Mouse (Mus musculus) hindbrain, embryonic 15.5 days (tissue): ENCODE data around the gene Dll4. TPM values are rescaled to one million over a fixed set of nuclear protein-coding genes. Genes with fewer than 3 reads are reported as not detected.

Experiments used
- ATAC-seq: fragments of 200-750 bp; cut with Nextera tagmentation; 2 replicates; pipeline ENCODE4 v1.8.0; 2017; ENCODE audit warnings: low read depth, moderate number of reproducible peaks, moderate TSS enrichment; ENCODE audit not compliant: low FRiP score
- H3K27ac ChIP-seq: fragments of 300-500 bp; sonication (generic); replicated peaks from 2 replicates; pipeline ENCODE4 v1.5.1; 2015; ENCODE audit warnings: mild to moderate bottlenecking, inconsistent platforms
- H3K27me3 ChIP-seq: fragments of 300-500 bp; sonication (generic); 2 replicates; pipeline ENCODE4 v1.6.1; 2015; ENCODE audit warnings: control low read depth, inconsistent platforms
- H3K36me3 ChIP-seq: fragments of 300-500 bp; sonication (generic); 2 replicates; pipeline ENCODE4 v1.6.1; 2015; ENCODE audit warnings: control low read depth, inconsistent platforms
- H3K4me1 ChIP-seq: fragments of 300-500 bp; sonication (generic); replicated peaks from 2 replicates; pipeline ENCODE4 v1.6.1; 2015; ENCODE audit warnings: control low read depth, inconsistent platforms
- H3K4me2 ChIP-seq: fragments of 300-500 bp; sonication (generic); 2 replicates; pipeline ENCODE4 v1.6.1; 2015; ENCODE audit warnings: moderate library complexity, mild to moderate bottlenecking, inconsistent platforms
- H3K4me3 ChIP-seq: fragments of 300-500 bp; sonication (generic); 2 replicates; pipeline ENCODE4 v1.5.1; 2015; ENCODE audit warnings: mild to moderate bottlenecking, inconsistent platforms
- H3K9ac ChIP-seq: fragments of 300-500 bp; sonication (generic); 2 replicates; pipeline ENCODE4 v1.6.1; 2015; ENCODE audit warnings: inconsistent platforms
- H3K9me3 ChIP-seq: fragments of 300-500 bp; sonication (generic); 2 replicates; pipeline ENCODE4 v1.6.1; 2016; ENCODE audit warnings: control low read depth, inconsistent platforms
- WGBS: fragments of 180-500 bp; shearing (Covaris S2); methylation state at CpG from one replicate; pipeline ENCODE4 v1.1.7; 2015; 5-methylcytosine and 5-hydroxymethylcytosine counted together
- polyA plus RNA-seq: library from polyadenylated mRNA; unstranded; fragments of >200 nt; fragmentation: Nextera tagmentation; extraction: Ambion mirVana; gene quantifications from 2 replicates; pipeline ENCODE4 v1.2.1, GENCODE M21; 2015

Dll4 gene
- polyA plus RNA-seq, result 5.0 and 5.1 TPM in 2 replicates

- H3K4me1 ChIP-seq, result peaks cover 75% of the 10 kb centered on the region
- no peak within 1 kb of the TSS; the same call in 1 of the 2 replicates for H3K27ac ChIP-seq
- ATAC-seq, result no peak; the same call in 1 of the 2 replicates
Observed at GRCm38 (mm10) chr2:119325568-119326143, at the start of gene Dll4. Gene Dll4, plus strand, starts transcription at chr2:119325784.

DNA sequence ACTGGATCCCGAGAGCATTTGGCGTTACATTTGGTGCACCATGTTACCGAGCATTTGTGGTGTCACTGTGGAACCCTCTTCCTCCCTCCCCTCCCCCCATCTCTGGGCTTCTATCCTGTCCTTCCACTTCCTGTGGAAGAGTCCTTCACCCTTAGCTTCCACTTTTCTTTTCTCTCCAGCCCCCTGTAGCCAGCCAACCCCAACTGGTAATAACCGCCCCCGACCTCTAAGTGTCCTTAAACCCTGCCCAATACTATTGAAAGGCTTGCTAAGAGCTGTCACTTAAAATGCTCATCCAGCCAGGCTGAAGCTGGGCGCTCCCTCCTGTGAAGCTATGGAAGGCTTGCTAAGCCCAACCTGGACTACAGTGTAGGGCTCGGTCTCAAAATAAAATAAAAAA lies 48.7 kb upstream of the Dll4 start:
- Histone ChIP-seq H3K9ac (no peak overlapping the region), H3K27ac (no peak overlapping the region), H3K4me2 (no peak overlapping the region), H3K9me3 (no peaks in the 10 kb centered on the region), H3K4me3 (no peak overlapping the region), H3K4me1 (no peaks in the 10 kb centered on the region), H3K27me3 (no peaks in the 10 kb centered on the region), H3K36me3 (no peaks in the 10 kb centered on the region)
- no peak for ATAC-seq
- WGBS, result 84% methylated on average over 7 of the region's 7 CpGs

More at GRCm38 (mm10) chr2:119325568-119326143, at the start of gene Dll4:
- H3K9ac ChIP-seq, result peak within 1 kb of the TSS; percentile 38
- H3K27me3 ChIP-seq, result peaks cover 84% of the 10 kb centered on the region
- peak within 1 kb of the TSS; percentile 96 for H3K4me2 ChIP-seq
- no peaks in the 10 kb centered on the region for H3K9me3 ChIP-seq
- WGBS, result under 1% methylated on average over 33 of the region's 33 CpGs
- H3K4me3 ChIP-seq, result peak within 1 kb of the TSS; percentile 47
- no peaks in the 10 kb centered on the region for H3K36me3 ChIP-seq

DNA sequence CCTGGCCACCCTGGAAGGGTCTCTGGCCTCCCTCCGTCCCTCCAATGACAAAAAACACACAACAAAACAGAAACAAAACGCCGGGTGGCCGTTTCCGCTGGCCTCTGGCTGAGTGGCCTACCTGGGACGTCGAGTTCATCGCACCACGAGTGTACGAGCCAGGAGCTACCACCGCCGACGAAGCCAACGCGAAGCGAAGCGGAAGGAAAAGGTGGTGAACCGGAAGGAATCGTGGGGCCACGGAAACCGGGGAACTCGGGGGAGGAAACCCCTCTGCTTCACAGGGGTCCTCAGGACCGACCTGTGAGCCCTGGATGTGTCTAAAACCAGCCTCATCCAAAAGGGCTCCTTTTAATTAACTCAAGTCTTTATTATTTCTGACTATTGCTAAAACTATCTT lies 47.8 kb upstream of the Dll4 start:
- no peaks in the 10 kb centered on the region for H3K4me1 ChIP-seq
- no peak for ATAC-seq

DNA sequence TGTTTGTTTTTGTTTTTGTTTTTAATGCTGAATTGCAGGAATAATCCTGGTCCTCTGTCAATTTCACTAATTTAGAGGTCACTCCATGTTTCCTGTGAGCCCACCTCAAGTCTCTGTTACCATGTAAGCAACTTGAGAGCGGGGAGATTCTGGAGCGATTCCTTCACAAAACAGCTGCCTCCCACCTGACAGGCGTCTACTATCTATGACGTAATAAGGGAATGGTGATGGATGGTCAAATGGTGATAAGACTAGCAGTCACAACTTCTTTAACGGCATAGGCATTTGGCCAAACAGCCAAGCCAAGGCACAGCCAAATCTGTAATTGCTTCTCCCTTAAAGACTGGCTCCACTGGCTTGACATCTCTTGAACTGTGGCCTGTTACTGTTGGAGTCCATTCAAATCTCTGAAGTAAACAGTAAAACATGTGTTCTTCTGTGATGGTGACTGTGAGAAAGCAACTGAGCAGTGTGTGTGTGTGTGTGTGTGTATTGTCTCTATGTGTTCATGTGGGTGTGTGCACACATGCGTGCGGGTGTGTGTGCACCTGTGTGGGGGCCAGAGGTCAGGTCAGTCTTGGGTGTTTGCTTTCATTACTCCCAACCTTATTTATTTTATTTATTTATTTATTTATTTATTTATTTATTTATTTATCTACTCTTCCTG lies 43.6 kb upstream of the Dll4 start:
- Histone ChIP-seq H3K4me2 (no peak overlapping the region), H3K27ac (no peak overlapping the region), H3K4me3 (no peak overlapping the region), H3K36me3 (no peaks in the 10 kb centered on the region), H3K4me1 (no peaks in the 10 kb centered on the region), H3K9me3 (no peaks in the 10 kb centered on the region), H3K27me3 (no peaks in the 10 kb centered on the region), H3K9ac (no peak overlapping the region)
- WGBS, result 89% methylated on average over 7 of the region's 7 CpGs
- ATAC-seq, result no peak

More for the DNA sequence above, 47.8 kb upstream of the Dll4 start:
- Histone ChIP-seq H3K4me3 (no peak overlapping the region), H3K27me3 (no peaks in the 10 kb centered on the region), H3K27ac (no peak overlapping the region), H3K36me3 (no peaks in the 10 kb centered on the region), H3K9me3 (no peaks in the 10 kb centered on the region), H3K9ac (no peak overlapping the region), H3K4me2 (no peak overlapping the region)
- WGBS, result 82% methylated on average over 23 of the region's 23 CpGs

- no peak overlapping the region for H3K27ac ChIP-seq
- H3K4me3 ChIP-seq, result no peak overlapping the region
- H3K4me1 ChIP-seq, result peaks cover 26% of the 10 kb centered on the region
- H3K9ac ChIP-seq, result no peak overlapping the region
- H3K27me3 ChIP-seq, result no peaks in the 10 kb centered on the region
- H3K9me3 ChIP-seq, result no peaks in the 10 kb centered on the region
- 85% methylated on average over 5 of the region's 5 CpGs for WGBS
- ATAC-seq, result no peak; the same call in 1 of the 2 replicates
- H3K36me3 ChIP-seq, result peaks cover 20% of the 10 kb centered on the region
- H3K4me2 ChIP-seq, result no peak overlapping the region
Observed at GRCm38 (mm10) chr2:119287372-119287771, 38.2 kb upstream of the Dll4 start.

GRCm38 (mm10) chr2:119288270-119288882 lies 37.2 kb upstream of the Dll4 start, which contains the start of gene Vps18:
Gene Vps18, plus strand, starts transcription at chr2:119288740.
- WGBS, result under 1% methylated on average over 31 of the region's 31 CpGs
- Histone ChIP-seq H3K36me3 (peaks cover 29% of the 10 kb centered on the region), H3K4me3 (peak within 1 kb of the TSS; percentile 85), H3K9ac (peak within 1 kb of the TSS; percentile 87), H3K4me1 (peaks cover 26% of the 10 kb centered on the region), H3K27ac (peak within 1 kb of the TSS; percentile 77), H3K9me3 (no peaks in the 10 kb centered on the region), H3K4me2 (peak within 1 kb of the TSS; percentile 79), H3K27me3 (no peaks in the 10 kb centered on the region)
- ATAC-seq, result peak; percentile 94

- Histone ChIP-seq H3K9ac (peak overlapping the region; percentile 87), H3K36me3 (peaks cover 35% of the 10 kb centered on the region), H3K4me3 (peak overlapping the region; percentile 85), H3K4me2 (peak overlapping the region; percentile 79), H3K27ac (peak overlapping the region; percentile 77), H3K9me3 (no peaks in the 10 kb centered on the region), H3K27me3 (no peaks in the 10 kb centered on the region), H3K4me1 (peaks cover 26% of the 10 kb centered on the region)
- ATAC-seq, result peak; percentile 4
- WGBS, result 3% methylated on average over 11 of the region's 11 CpGs
Observed at GRCm38 (mm10) chr2:119289014-119289416, 36.6 kb upstream of the Dll4 start.

GRCm38 (mm10) chr2:119292281-119292680 lies 33.3 kb upstream of the Dll4 start:
- Histone ChIP-seq H3K9me3 (no peaks in the 10 kb centered on the region), H3K36me3 (peaks cover 60% of the 10 kb centered on the region), H3K4me2 (no peak overlapping the region), H3K4me1 (peaks cover 32% of the 10 kb centered on the region), H3K9ac (no peak overlapping the region), H3K27ac (no peak overlapping the region), H3K27me3 (no peaks in the 10 kb centered on the region), H3K4me3 (no peak overlapping the region)
- 94% methylated on average over 5 of the region's 5 CpGs for WGBS
- ATAC-seq, result no peak

DNA sequence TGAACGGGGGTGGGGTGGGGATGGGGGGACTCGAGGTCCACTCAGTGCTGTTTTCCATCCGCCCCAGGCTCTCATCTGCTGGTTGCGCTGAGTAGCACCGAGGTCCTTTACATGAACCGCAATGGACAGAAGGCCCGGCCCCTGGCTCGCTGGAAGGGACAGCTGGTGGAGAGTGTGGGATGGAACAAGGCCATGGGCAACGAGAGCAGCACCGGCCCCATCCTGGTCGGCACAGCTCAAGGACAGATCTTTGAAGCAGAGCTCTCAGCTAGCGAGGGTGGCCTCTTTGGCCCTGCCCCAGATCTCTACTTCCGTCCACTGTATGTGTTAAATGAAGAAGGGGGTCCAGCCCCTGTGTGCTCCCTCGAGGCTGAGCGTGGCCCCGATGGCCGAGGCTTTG lies 32.7 kb upstream of the Dll4 start:
- 96% methylated on average over 17 of the region's 17 CpGs for WGBS
- Histone ChIP-seq H3K9me3 (no peaks in the 10 kb centered on the region), H3K27me3 (no peaks in the 10 kb centered on the region), H3K4me2 (no peak overlapping the region), H3K9ac (no peak overlapping the region), H3K4me3 (no peak overlapping the region), H3K4me1 (peaks cover 30% of the 10 kb centered on the region), H3K27ac (no peak overlapping the region), H3K36me3 (peaks cover 66% of the 10 kb centered on the region)
- no peak for ATAC-seq

DNA sequence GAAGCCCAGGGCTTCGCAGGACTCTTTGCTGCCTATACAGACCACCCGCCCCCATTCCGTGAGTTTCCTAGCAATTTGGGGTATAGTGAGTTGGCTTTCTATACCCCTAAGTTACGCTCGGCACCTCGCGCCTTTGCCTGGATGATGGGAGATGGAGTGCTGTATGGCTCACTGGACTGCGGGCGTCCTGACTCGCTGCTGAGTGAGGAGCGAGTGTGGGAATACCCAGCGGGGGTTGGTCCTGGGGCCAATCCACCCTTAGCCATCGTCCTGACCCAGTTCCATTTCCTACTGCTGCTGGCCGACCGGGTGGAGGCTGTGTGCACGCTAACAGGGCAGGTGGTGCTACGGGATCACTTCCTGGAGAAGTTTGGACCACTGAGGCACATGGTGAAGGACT lies 32.3 kb upstream of the Dll4 start:
- ATAC-seq, result no peak
- H3K4me2 ChIP-seq, result no peak overlapping the region
- peaks cover 70% of the 10 kb centered on the region for H3K36me3 ChIP-seq
- H3K27me3 ChIP-seq, result no peaks in the 10 kb centered on the region
- H3K4me1 ChIP-seq, result peaks cover 25% of the 10 kb centered on the region
- no peak overlapping the region for H3K9ac ChIP-seq
- no peak overlapping the region for H3K27ac ChIP-seq
- 94% methylated on average over 17 of the region's 17 CpGs for WGBS
- H3K4me3 ChIP-seq, result no peak overlapping the region
- no peaks in the 10 kb centered on the region for H3K9me3 ChIP-seq

- H3K4me1 ChIP-seq, result peaks cover 24% of the 10 kb centered on the region
- WGBS, result 94% methylated on average over 34 of the region's 34 CpGs
- no peaks in the 10 kb centered on the region for H3K9me3 ChIP-seq
- H3K9ac ChIP-seq, result no peak overlapping the region
- no peak overlapping the region for H3K4me2 ChIP-seq
- H3K4me3 ChIP-seq, result no peak overlapping the region
- no peaks in the 10 kb centered on the region for H3K27me3 ChIP-seq
- no peak overlapping the region for H3K27ac ChIP-seq
- ATAC-seq, result no peak
- H3K36me3 ChIP-seq, result peaks cover 74% of the 10 kb centered on the region
Observed at GRCm38 (mm10) chr2:119293776-119294390, 31.7 kb upstream of the Dll4 start.

GRCm38 (mm10) chr2:119294411-119294810 lies 31.2 kb upstream of the Dll4 start:
- no peaks in the 10 kb centered on the region for H3K27me3 ChIP-seq
- no peak for ATAC-seq
- no peak overlapping the region for H3K27ac ChIP-seq
- H3K4me3 ChIP-seq, result no peak overlapping the region
- H3K36me3 ChIP-seq, result peaks cover 74% of the 10 kb centered on the region
- H3K9ac ChIP-seq, result no peak overlapping the region
- no peak overlapping the region for H3K4me2 ChIP-seq
- H3K4me1 ChIP-seq, result peaks cover 19% of the 10 kb centered on the region
- H3K9me3 ChIP-seq, result no peaks in the 10 kb centered on the region
- 94% methylated on average over 18 of the region's 18 CpGs for WGBS
